Mouse (Mus musculus) ovary, postnatal 10 days (tissue): ENCODE results near the gene Tbc1d13.
"Not testable (repeated sequence)": the region's sequence is repeated elsewhere in the genome, so short reads cannot be mapped to it uniquely, and the experiment has no call there.

Experiments used
- DNase-seq: peaks from one replicate; pipeline ENCODE4 v3.0.0; 2022; ENCODE audit warnings: low spot score

The Tbc1d13 gene

DNA sequence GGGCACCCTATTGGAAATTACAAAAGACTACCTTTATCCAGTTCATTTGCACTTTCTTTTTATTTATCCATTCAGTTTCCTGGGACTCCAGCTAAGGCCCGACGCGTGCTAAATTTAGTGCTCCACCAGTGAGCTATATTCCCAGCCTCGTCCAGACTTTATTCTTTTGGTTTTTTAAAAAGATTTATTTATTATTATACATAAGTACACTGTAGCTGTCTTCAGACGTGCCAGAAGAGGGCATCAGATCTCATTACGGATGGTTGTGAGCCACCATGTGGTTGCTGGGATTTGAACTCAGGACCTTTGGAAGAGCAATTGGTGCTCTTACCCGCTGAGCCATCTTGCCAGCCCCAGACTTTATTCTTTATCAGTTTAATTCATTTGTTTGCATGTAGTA is 45.2 kb downstream of the Tbc1d13 start:
- DNase-seq, result not testable (repeated sequence)

DNA sequence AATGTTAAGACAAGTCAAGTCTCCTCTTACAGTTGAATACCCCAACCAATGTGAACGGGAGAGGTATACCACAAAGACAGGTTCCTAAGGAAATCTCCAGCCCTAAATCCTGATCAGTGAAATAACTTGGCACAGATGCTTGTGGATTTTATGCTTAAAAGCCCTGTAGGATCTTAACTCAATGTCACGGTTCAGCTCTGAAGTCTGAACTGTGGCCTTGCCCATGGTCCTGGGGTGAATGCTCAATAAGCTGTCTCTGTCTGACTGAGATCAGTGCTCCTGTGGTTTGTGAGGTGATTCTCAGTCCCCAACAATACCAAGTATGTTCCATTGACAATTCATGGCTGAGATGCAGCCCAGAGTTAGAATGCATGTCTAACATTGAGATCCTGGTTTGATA is 48.9 kb downstream of the Tbc1d13 start:
- no peak for DNase-seq

DNA sequence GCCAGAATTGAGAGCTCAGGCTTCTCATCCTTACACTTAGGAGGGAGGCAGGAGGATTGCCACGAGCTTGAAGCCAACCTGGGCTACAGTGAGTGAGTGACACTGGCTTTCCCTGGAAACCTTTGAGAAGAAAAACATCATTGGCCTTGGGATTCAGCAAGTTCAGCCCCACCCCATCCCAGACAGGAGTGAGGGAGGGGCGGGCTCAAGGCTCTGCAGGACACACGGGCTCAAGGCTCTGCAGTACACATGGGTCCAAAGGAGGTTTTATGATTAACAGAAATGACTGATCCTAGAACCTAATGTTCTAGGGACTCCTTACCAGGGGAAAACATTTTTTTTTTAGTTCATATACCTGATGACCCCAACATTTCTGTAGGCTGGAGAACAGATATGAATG is 50.2 kb downstream of the Tbc1d13 start:
- DNase-seq, result no peak

GRCm38 (mm10) chr2:30185276-30185675 is 51.7 kb downstream of the Tbc1d13 start:
- no peak for DNase-seq

DNA sequence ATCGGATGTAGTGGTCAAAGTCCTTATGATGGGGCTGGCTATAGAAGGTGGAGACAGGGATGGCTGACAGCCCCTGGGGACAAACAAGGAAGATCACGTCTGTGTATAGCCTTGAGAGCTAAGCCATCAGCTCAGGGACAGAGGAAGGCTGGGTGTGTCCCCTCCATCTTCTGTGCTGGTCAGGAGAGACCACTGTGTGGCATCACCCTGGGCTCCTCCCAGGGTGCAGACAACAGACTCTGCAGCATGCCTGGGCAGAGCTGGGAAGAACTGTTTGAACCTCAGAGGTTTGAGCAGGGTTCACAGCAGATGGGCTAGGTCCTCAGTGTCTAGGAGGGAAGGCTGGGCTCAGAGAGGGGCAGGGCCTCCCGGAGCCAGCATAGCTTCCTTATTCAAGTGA is 52.1 kb downstream of the Tbc1d13 start:
- no peak for DNase-seq

DNA sequence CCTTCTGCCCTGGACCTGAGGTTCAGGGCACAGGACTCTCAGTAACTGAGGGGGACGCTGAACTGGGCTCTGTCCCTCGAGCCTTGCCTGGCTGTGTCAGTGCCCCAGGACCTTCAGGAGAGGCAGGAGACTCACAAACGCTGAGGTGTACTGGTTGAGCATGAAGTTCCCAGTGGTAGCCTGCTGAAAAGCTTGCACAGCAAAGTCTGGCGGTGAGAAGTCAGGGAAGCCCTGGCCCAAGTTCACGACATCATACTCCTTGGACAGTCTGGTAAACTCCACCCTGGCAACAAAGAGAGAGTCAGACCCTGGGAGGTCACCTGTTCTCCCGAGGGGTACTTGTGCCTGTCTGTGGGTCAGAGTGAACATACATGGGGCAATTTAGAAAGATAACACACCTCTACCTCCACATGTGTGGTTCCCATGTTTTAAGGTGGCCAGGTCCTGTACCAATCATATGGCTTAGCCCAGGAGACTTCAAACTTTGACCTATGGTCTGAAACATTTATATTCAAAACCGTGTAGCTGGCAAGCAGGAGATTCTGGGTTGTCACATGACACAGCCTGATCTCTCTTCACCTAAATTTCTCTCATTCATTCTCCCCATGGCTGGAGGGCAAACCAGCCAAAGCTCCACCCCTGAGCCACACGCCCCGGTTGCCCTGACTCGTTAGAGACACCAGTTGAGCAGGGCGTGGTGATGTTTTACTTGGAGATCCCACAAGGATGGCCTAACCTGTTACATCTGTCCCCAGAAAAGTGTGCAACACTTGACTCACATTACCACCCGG is 58.4 kb downstream of the Tbc1d13 start:
- DNase-seq, result no peak

DNA sequence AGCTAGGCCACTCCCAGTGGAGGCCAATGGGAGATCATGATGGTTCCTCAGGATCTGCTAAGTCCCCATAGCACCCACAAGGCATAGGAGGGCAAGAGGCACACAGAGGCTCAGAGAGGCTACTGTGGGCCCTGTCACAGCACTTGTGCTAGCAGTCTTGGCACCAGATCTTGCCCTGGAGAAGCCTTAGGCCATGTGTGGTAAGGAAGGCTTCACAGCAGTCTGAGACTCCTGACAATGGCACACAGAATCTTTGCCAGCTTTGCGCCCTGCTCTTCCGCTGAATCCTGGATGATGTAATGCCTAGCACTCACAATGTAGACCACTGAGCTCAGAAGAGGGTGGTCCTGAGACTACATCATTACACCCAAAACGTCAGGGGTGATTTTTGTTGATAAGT is 61.1 kb downstream of the Tbc1d13 start:
- DNase-seq, result no peak

DNA sequence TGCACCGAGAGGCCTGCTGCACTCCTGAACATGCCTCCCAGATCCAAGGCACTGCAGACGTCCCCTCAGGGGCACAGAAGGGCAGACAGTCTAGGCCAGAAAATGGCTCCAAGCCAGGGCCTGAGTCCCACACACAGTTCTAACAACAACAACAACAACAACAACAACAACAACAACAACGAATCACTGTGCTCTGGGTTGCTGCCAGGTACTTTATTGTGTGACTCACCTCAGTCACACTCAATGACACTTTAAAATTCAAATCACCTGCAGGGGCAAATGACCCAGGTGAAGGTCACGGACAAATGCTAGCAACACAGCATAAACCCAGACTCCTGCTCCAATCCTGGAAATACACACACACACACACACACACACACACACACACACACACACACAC is 64.5 kb downstream of the Tbc1d13 start:
- no peak for DNase-seq

DNA sequence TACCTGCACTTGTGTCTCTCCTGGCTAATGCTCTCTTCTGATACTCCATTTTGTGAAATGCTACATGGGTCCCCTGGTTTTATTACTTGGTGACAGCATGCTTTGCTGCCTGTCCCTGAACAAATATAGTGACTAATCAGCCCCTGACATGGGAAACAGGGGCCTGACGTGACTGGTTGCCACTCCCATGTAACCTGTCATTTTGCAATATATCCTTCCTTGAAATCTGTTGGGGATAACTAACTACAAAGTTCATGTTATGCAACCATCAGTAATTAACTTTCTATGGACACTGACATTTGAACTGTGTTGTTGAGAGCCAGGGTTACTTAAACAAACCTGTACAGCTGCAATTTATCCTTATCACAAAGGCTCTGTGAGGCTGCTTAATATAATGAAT is 66.4 kb downstream of the Tbc1d13 start:
- DNase-seq, result no peak

- DNase-seq, result no peak
These were observed 66.9 kb downstream of the Tbc1d13 start for GRCm38 (mm10) chr2:30200388-30200925.
